Mouse (Mus musculus) hindbrain, embryonic 11.5 days (tissue): ENCODE measurements at regions not wholly inside any gene's neighbourhood (a gene's known extent, or its start where the extent isn't known, plus 50 kb on each side); places are given as distances from the start of the nearest gene placed in this dataset.

Source experiments
- ATAC-seq: fragments of 200-750 bp; cut with Nextera tagmentation; 2 replicates; pipeline ENCODE4 v1.8.0; 2017; ENCODE audit warnings: mild to moderate bottlenecking, moderate TSS enrichment, moderate library complexity; ENCODE audit not compliant: low FRiP score
- DNase-seq: peaks from one replicate; pipeline ENCODE4 v3.0.0-alpha.2; 2015; ENCODE audit warnings: low spot score
- H3K27ac ChIP-seq: fragments of 300-500 bp; sonication (generic); 2 replicates; pipeline ENCODE4 v1.5.1; 2014; ENCODE audit warnings: mild to moderate bottlenecking, low read depth, low read length
- H3K27me3 ChIP-seq: fragments of 300-500 bp; sonication (generic); 2 replicates; pipeline ENCODE4 v1.6.1; 2014; ENCODE audit warnings: mild to moderate bottlenecking, low read length, moderate library complexity, mixed read lengths; ENCODE audit not compliant: control insufficient read depth, insufficient read depth
- H3K36me3 ChIP-seq: fragments of 300-500 bp; sonication (generic); 2 replicates; pipeline ENCODE4 v1.6.1; 2014; ENCODE audit warnings: mild to moderate bottlenecking, low read length, moderate library complexity, mixed read lengths; ENCODE audit not compliant: control insufficient read depth, insufficient read depth
- H3K4me1 ChIP-seq: fragments of 300-500 bp; sonication (generic); replicated peaks from 2 replicates; pipeline ENCODE4 v1.6.1; 2014; ENCODE audit warnings: low read length, mixed read lengths; ENCODE audit not compliant: control insufficient read depth, insufficient read depth
- H3K4me2 ChIP-seq: fragments of 300-500 bp; sonication (generic); replicated peaks from 2 replicates; pipeline ENCODE4 v1.6.1; 2014; ENCODE audit warnings: mild to moderate bottlenecking, low read depth, low read length
- H3K4me3 ChIP-seq: fragments of 300-500 bp; sonication (generic); 2 replicates; pipeline ENCODE4 v1.5.1; 2014; ENCODE audit warnings: low read depth, low read length
- H3K9ac ChIP-seq: fragments of 300-500 bp; sonication (generic); 2 replicates; pipeline ENCODE4 v1.6.1; 2014; ENCODE audit warnings: low read depth, low read length
- H3K9me3 ChIP-seq: fragments of 300-500 bp; sonication (generic); 2 replicates; pipeline ENCODE4 v1.6.1; 2016; ENCODE audit warnings: low read length; ENCODE audit not compliant: control insufficient read depth
- whole genome bisulfite sequencing: fragments of 180-500 bp; shearing (Covaris S2); extraction: QIAGEN DNeasy Blood & Tissue Kit; methylation state at CpG from one replicate; pipeline ENCODE4 v1.1.7; 2014; 5-methylcytosine and 5-hydroxymethylcytosine counted together

DNA sequence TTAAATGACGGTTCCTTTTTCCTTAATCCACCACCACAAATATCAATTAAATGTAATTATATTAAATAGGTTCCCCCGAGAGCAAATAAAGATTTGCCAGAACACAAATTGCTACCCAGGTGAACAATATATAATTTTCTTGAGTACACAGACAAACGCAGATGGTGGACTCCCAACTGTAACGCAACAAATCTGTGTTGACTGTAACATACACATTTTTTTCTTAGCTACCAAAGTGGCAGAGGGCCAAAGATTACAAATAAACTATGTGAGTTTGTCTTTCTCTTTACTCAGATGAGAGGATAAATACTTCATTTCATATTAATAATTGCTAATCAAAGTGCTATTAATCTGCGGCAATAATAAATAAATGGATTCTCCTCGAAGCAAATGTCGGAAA lies 228.4 kb upstream of the Sfrp2 start:
- WGBS, result 91% methylated on average over 7 of the region's 7 CpGs
- no peak for ATAC-seq
- H3K27ac ChIP-seq, result no peak overlapping the region

DNA sequence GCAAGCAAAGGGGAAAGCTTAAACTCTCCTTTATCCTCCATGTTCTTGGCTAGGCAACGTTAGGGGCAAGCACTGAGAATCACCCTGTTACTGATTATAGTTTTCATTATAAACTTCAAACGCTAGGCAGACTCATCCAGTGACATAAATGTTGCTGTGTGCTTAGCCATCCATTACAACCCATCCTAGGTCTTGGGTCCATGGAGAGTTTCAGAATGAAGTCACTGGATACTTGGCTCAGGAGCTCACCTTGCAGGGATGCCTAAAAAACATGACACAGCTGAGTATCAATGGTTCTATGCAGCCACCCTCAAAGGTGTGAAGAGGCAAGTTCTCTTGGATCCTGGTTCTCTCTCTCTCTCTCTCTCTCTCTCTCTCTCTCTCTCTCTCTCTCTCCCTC lies 227.2 kb upstream of the Sfrp2 start:
- DNase-seq, result no peak
- no peak overlapping the region for H3K4me3 ChIP-seq
- no peaks in the 10 kb centered on the region for H3K27me3 ChIP-seq
- no peaks in the 10 kb centered on the region for H3K4me1 ChIP-seq
- H3K9ac ChIP-seq, result no peak overlapping the region
- no peaks in the 10 kb centered on the region for H3K9me3 ChIP-seq
- H3K36me3 ChIP-seq, result no peaks in the 10 kb centered on the region
- no peak for ATAC-seq
- no peak overlapping the region for H3K27ac ChIP-seq
- WGBS, result 89% methylated on average over 2 of the region's 2 CpGs
- H3K4me2 ChIP-seq, result no peak overlapping the region

More for the DNA sequence above, 228.4 kb upstream of the Sfrp2 start:
- no peak overlapping the region for H3K4me2 ChIP-seq
- no peak for DNase-seq
- no peak overlapping the region for H3K4me3 ChIP-seq
- no peaks in the 10 kb centered on the region for H3K4me1 ChIP-seq
- no peaks in the 10 kb centered on the region for H3K9me3 ChIP-seq
- H3K36me3 ChIP-seq, result no peaks in the 10 kb centered on the region
- H3K27me3 ChIP-seq, result no peaks in the 10 kb centered on the region
- no peak overlapping the region for H3K9ac ChIP-seq

DNA sequence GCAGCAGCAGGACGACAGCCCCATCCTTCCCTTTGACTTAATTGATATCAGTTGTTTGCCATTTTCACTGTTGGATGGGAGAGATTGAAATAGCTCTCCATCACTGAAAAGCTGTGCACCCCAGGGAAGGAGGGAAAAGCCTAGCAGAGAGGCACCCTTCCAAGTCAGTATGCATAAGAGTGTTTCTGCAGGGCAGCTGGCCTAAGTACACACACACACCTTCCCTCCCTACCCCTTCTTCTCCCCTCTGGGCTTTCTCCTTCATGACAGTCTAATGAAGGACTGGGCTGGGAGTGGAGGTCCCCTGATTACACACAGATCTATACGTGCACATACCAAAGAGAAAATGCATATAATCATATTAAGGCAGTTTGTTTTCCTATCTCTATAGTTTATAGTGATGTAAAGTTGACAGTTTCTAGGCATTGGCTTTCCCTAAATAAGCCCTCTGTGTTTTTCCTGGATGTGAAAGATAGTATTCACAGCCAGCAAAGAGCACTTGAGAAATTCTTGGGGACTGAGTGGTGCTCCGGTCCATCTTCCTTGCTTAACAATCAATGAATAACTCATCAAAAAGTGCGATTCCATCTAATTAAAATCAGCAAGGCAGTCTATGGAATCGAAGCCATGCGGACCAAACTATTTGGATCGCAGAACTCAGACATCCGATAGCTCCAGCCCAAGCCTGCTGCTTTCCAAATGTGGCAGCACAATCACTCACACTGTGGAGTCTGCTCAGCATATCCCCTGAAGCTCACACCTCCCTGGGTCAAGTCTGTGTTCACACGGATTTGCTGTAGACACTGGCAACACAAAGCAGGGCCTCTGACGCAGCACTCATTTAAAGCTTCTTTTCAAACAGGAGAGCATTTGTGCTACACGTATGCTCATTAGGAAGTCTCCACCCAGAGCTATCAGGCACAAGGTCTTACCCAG lies 224.9 kb upstream of the Sfrp2 start:
- no peak overlapping the region for H3K9ac ChIP-seq
- H3K4me3 ChIP-seq, result no peak overlapping the region
- no peak overlapping the region for H3K4me2 ChIP-seq
- no peaks in the 10 kb centered on the region for H3K4me1 ChIP-seq
- no peaks in the 10 kb centered on the region for H3K27me3 ChIP-seq
- no peak for ATAC-seq
- H3K36me3 ChIP-seq, result no peaks in the 10 kb centered on the region
- 83% methylated on average over 11 of the region's 11 CpGs for WGBS
- H3K27ac ChIP-seq, result no peak overlapping the region
- H3K9me3 ChIP-seq, result no peaks in the 10 kb centered on the region
- no peak for DNase-seq

DNA sequence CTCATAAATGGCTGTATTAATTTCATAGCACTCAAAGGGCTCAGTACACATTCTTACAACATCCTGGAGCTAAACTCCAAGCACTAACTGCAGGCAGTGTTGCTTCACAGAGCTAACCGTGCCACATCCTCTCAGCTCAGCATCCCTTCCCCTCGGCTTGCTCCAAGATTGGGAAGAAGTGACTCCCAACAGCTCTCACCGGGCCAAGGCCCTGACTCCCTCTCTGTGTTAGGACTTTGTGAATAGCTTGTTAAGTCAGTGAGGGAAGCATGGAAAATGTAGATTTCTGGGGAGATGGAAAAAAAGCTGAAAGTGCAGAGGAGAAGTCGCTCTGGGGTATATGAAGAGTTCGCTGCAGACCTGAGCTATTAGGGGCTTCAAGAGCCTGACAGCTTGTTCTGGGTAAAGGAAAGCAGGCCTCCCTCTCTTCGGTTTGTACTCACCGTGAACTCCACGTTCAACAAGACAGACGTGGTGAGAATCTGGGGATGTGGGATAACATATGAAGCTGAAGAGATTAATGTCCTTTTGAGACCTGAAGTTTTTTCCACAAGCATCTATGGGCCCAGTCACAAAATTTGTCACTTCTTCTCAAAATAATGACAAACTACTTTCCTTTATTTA lies 213.5 kb upstream of the Sfrp2 start:
- H3K27me3 ChIP-seq, result no peaks in the 10 kb centered on the region
- no peak overlapping the region for H3K4me3 ChIP-seq
- no peak overlapping the region for H3K4me2 ChIP-seq
- DNase-seq (no peak), ATAC-seq (no peak)
- H3K36me3 ChIP-seq, result no peaks in the 10 kb centered on the region
- WGBS, result 88% methylated on average over 9 of the region's 9 CpGs
- no peaks in the 10 kb centered on the region for H3K4me1 ChIP-seq
- H3K9ac ChIP-seq, result no peak overlapping the region
- no peak overlapping the region for H3K27ac ChIP-seq
- no peaks in the 10 kb centered on the region for H3K9me3 ChIP-seq

DNA sequence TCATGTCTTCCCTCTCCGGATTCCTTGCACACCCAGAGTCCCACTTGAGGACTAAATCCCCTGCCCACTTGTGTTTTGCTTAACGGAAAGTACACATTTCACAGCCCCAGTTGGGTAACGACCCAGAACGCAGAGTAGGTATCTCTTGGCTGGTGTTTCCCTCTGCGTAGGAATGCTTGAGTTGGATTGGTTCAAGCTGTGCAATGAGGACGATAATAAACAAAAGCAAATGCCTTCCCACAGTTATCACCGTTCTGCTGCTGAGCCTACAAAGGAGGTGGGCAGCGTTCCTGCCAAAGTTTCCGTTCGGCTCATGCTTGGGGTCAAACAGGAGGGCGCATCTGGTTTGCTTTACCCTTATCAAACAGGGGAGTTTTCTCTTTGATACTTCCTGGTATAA lies 212.3 kb upstream of the Sfrp2 start:
- DNase-seq, result no peak
- no peak for ATAC-seq
- Histone ChIP-seq H3K4me2 (no peak overlapping the region), H3K4me3 (no peak overlapping the region), H3K27ac (no peak overlapping the region), H3K27me3 (no peaks in the 10 kb centered on the region), H3K9me3 (no peaks in the 10 kb centered on the region), H3K9ac (no peak overlapping the region), H3K36me3 (no peaks in the 10 kb centered on the region), H3K4me1 (no peaks in the 10 kb centered on the region)
- WGBS, result 69% methylated on average over 11 of the region's 11 CpGs

DNA sequence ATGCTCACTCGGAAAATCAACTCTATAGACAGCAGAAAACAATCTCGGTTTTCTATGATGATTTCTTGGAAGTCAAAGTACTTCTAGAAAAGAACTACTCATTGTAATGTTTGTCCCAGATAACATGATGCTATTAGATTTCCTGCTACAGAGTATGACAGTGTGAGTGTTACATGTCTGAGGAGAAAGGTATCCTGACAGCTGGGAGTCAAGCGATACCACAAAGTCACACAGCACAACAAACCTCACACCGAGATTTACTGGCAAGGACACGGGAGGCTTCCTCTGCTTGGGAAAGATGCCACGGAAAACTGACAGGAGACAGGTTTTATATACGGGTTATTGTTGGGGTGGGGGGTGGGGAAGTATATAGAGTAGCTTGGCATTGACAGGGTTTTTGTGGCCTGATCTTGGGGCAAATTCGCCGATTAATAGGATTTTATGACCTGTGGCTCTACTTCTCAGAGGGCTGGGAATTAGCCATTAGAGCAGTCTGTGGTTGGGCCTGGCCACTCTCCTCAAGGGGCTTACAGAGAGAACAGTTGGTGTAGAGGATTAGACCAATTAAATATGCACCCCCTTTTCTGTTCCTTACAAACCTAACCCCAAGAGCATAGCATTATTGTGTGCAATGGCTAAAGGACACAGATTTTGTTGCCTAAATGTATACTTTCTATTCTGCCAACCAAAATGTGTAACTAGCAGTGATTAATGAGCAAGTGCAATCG lies 209.2 kb upstream of the Sfrp2 start:
- Histone ChIP-seq H3K4me3 (no peak overlapping the region), H3K27me3 (no peaks in the 10 kb centered on the region), H3K4me1 (no peaks in the 10 kb centered on the region), H3K36me3 (no peaks in the 10 kb centered on the region), H3K4me2 (no peak overlapping the region), H3K9ac (no peak overlapping the region), H3K27ac (no peak overlapping the region), H3K9me3 (no peaks in the 10 kb centered on the region)
- ATAC-seq (no peak), DNase-seq (no peak)
- WGBS, result 90% methylated on average over 10 of the region's 10 CpGs

DNA sequence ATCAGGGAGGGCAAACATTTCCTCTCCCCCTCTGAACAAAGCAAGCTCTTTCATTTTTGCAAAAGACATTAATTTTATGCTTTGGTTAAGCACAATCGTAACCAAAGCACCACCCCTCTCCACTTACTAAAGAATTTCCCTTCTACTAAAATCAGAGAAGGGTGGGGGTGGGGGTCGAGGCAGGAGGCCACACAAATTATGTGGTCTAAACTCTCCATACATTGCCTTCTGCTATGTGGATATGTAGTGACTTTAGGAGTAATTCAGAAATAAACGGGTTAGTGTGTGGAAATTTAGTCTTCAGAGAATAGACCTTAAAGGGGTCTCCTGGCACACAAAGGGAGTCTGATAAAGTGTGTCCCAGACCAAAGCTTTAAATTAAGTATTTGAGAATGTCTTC lies 204.1 kb upstream of the Sfrp2 start:
- ATAC-seq (no peak), DNase-seq (no peak)
- WGBS, result 75% methylated on average over 3 of the region's 3 CpGs
- H3K4me3 ChIP-seq, result no peak overlapping the region
- H3K27me3 ChIP-seq, result no peaks in the 10 kb centered on the region
- no peaks in the 10 kb centered on the region for H3K36me3 ChIP-seq
- no peak overlapping the region for H3K27ac ChIP-seq
- H3K4me2 ChIP-seq, result no peak overlapping the region
- no peak overlapping the region for H3K9ac ChIP-seq
- no peaks in the 10 kb centered on the region for H3K4me1 ChIP-seq
- H3K9me3 ChIP-seq, result no peaks in the 10 kb centered on the region

DNA sequence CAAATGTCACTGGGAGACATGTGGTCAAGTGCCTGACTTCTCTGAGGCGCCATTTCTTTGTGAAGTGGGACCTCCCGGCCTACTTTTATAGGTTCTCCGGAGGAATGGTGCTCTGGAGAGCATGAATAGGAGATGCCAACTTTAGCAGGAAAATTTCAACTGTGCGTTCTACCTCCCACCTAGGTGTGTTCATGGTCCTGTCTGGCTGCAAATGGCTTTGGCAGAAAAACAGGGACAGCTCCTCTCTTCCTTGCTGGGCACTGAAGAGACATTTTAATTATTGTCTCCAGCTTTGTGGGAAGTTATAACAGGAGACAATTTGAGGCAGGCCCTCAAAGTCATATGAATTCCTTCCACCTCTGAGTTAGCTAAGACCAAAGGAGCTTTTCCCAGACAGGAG lies 190.6 kb upstream of the Sfrp2 start:
- Histone ChIP-seq H3K4me2 (no peak overlapping the region), H3K9me3 (no peaks in the 10 kb centered on the region), H3K4me3 (no peak overlapping the region), H3K27ac (no peak overlapping the region), H3K36me3 (no peaks in the 10 kb centered on the region), H3K27me3 (no peaks in the 10 kb centered on the region), H3K9ac (no peak overlapping the region), H3K4me1 (no peaks in the 10 kb centered on the region)
- DNase-seq (no peak), ATAC-seq (no peak)
- 94% methylated on average over 4 of the region's 4 CpGs for WGBS
